In genomic region chr17:24887291-24888080, GRCm38 (mm10) we compare ENCODE assay signal across 8 mouse cellular contexts. TPM values are rescaled to one million over a fixed set of nuclear protein-coding genes. Genes with fewer than 3 reads are reported as not detected.
DNase-seq lines count a peak whose midpoint lies in the region; ATAC-seq and TF ChIP-seq lines count a peak whose summit lies in the region.

No protein-coding gene starts in this region.

- peak overlapping the region; percentile 85 for H3K9ac ChIP-seq in embryonic facial prominence, embryonic 15.5 days
- peak overlapping the region; percentile 88 for H3K9ac ChIP-seq in intestine, embryonic 16.5 days (ENCODE audit: low read depth, low read length)

- H3K4me3 ChIP-seq in heart, embryonic 10.5 days: peak overlapping the region; percentile 87
- peak overlapping the region; percentile 100 for H3K4me3 ChIP-seq in E14TG2a.4 (replicated peaks; ENCODE audit: low read length)
- H3K4me3 ChIP-seq in embryonic facial prominence, embryonic 15.5 days (replicated peaks): peak overlapping the region; percentile 97
- H3K4me3 ChIP-seq in intestine, embryonic 16.5 days (ENCODE audit: low read length): peak overlapping the region; percentile 90
- H3K4me3 ChIP-seq in small intestine, adult 2 months (ENCODE audit: low read depth, low read length): peak overlapping the region; percentile 79

- WGBS in heart, embryonic 10.5 days: 61% methylated on average over 18 of the region's 18 CpGs
- 57% methylated on average over 18 of the region's 18 CpGs for WGBS in embryonic facial prominence, embryonic 15.5 days
- WGBS in intestine, embryonic 16.5 days: 60% methylated on average over 18 of the region's 18 CpGs
- WGBS in small intestine, adult 2 months: 52% methylated on average over 18 of the region's 18 CpGs

- peaks cover 30% of the 10 kb centered on the region for H3K4me1 ChIP-seq in heart, embryonic 10.5 days
- peaks cover 76% of the 10 kb centered on the region for H3K4me1 ChIP-seq in E14TG2a.4 (replicated peaks; ENCODE audit: low read depth, low read length)
- peaks cover 32% of the 10 kb centered on the region for H3K4me1 ChIP-seq in embryonic facial prominence, embryonic 15.5 days
- peaks cover 20% of the 10 kb centered on the region for H3K4me1 ChIP-seq in intestine, embryonic 16.5 days (ENCODE audit: control insufficient read depth, insufficient read depth, low read length)
- H3K4me1 ChIP-seq in small intestine, adult 2 months (ENCODE audit: control insufficient read depth, insufficient read depth, insufficient read length, low read length): peaks cover 13% of the 10 kb centered on the region

- peak overlapping the region; percentile 84 for H3K4me2 ChIP-seq in embryonic facial prominence, embryonic 15.5 days (replicated peaks)
- peak overlapping the region; percentile 95 for H3K4me2 ChIP-seq in intestine, embryonic 16.5 days (ENCODE audit: low read depth, low read length)

- no peaks in the 10 kb centered on the region for H3K9me3 ChIP-seq in heart, embryonic 10.5 days
- no peaks in the 10 kb centered on the region for H3K9me3 ChIP-seq in E14TG2a.4 (ENCODE audit: low read length)
- no peaks in the 10 kb centered on the region for H3K9me3 ChIP-seq in embryonic facial prominence, embryonic 15.5 days (replicated peaks)
- no peaks in the 10 kb centered on the region for H3K9me3 ChIP-seq in intestine, embryonic 16.5 days (ENCODE audit: control insufficient read depth, low read length)

- no peaks in the 10 kb centered on the region for H3K27me3 ChIP-seq in heart, embryonic 10.5 days (ENCODE audit: insufficient read depth, poor library complexity, severe bottlenecking)
- H3K27me3 ChIP-seq in E14TG2a.4 (ENCODE audit: insufficient read depth, low read length): no peaks in the 10 kb centered on the region
- H3K27me3 ChIP-seq in embryonic facial prominence, embryonic 15.5 days: no peaks in the 10 kb centered on the region
- H3K27me3 ChIP-seq in intestine, embryonic 16.5 days (replicated peaks; ENCODE audit: control insufficient read depth, insufficient read depth, low read length): no peaks in the 10 kb centered on the region
- no peaks in the 10 kb centered on the region for H3K27me3 ChIP-seq in small intestine, adult 2 months (ENCODE audit: control insufficient read depth, insufficient read depth, low read length)

- H3K27ac ChIP-seq in heart, embryonic 10.5 days: peak overlapping the region; percentile 89; the same call in 1 of the 2 replicates
- no peak overlapping the region for H3K27ac ChIP-seq in embryonic facial prominence, embryonic 15.5 days (replicated peaks)
- H3K27ac ChIP-seq in intestine, embryonic 16.5 days (ENCODE audit: low read length): no peak overlapping the region
- H3K27ac ChIP-seq in small intestine, adult 2 months (ENCODE audit: insufficient read depth, low read depth, low read length): no peak overlapping the region

- ATAC-seq in embryonic facial prominence, embryonic 15.5 days (ENCODE audit: insufficient number of reproducible peaks, low FRiP score, low TSS enrichment, low read depth): no peak
- ATAC-seq in intestine, embryonic 16.5 days: no peak

- TF ChIP-seq CTCF in E14TG2a.4 (conservative IDR thresholded peaks at IDR 0.05; ENCODE audit: low read length): no peak
- no peak for TF ChIP-seq CTCF in small intestine, adult 2 months (IDR thresholded peaks at IDR 0.05; ENCODE audit: extremely low read depth, insufficient read length, insufficient replicate concordance, low read depth, low read length)

- TF ChIP-seq POLR2A in small intestine, adult 2 months (IDR thresholded peaks at IDR 0.05; ENCODE audit: low read depth, low read length): no peak

- DNase-seq in heart, embryonic 10.5 days (ENCODE audit: low spot score): no peak
- DNase-seq in heart, postnatal 14 days: no peak
- DNase-seq in adrenal gland, adult 8-10 months: no peak
- no peak for DNase-seq in frontal cortex, postnatal 10 days (ENCODE audit: low spot score in 2 of 2)

- intact Hi-C loops in heart, postnatal 14 days (cut with DNase I): no loop called here

- H3K36me3 ChIP-seq in heart, embryonic 10.5 days: peaks cover 64% of the 10 kb centered on the region
- H3K36me3 ChIP-seq in E14TG2a.4 (ENCODE audit: insufficient read depth, low read length): peaks cover 69% of the 10 kb centered on the region
- peaks cover 61% of the 10 kb centered on the region for H3K36me3 ChIP-seq in embryonic facial prominence, embryonic 15.5 days
- peaks cover 21% of the 10 kb centered on the region; the same call in 1 of the 2 replicates for H3K36me3 ChIP-seq in intestine, embryonic 16.5 days (ENCODE audit: control insufficient read depth, insufficient read depth, low read length)
- H3K36me3 ChIP-seq in small intestine, adult 2 months (ENCODE audit: control insufficient read depth, insufficient read depth, low read length): peaks cover 35% of the 10 kb centered on the region

RNA-seq across cellular contexts. Expression of gene Spsb3, which starts 1.0 kb away (rescaled TPM):
- 31.1 and 36.1 TPM in 2 replicates for polyA plus RNA-seq in heart, embryonic 10.5 days (2016; fragmentation: Nextera tagmentation; extraction: Ambion mirVana)
- 10 to 100 TPM; 32.4 to 39.3 TPM for total RNA-seq in heart, postnatal 14 days (2021)
- polyA plus RNA-seq in embryonic facial prominence, embryonic 15.5 days (2015; fragmentation: Nextera tagmentation; extraction: Ambion mirVana): 43.5 and 45.3 TPM in 2 replicates
- polyA plus RNA-seq in intestine, embryonic 16.5 days (2015; fragmentation: Nextera tagmentation; extraction: Ambion mirVana): 33.9 and 34.4 TPM in 2 replicates
- 51.5 and 88.1 TPM in 2 replicates for polyA plus RNA-seq in small intestine, adult 2 months (2012; rRNA removed)
- total RNA-seq in adrenal gland, adult 8-10 months (2022): 10 to 100 TPM; 31.5 to 34.0 (median 33.7) TPM

RNA-seq across cellular contexts. Expression of gene Nubp2, which starts 1.3 kb away (rescaled TPM):
- 59.1 and 71.0 TPM in 2 replicates for polyA plus RNA-seq in heart, embryonic 10.5 days (2016; fragmentation: Nextera tagmentation; extraction: Ambion mirVana)
- total RNA-seq in heart, postnatal 14 days (2021): 10 to 100 TPM; 19.9 to 21.8 TPM
- polyA plus RNA-seq in embryonic facial prominence, embryonic 15.5 days (2015; fragmentation: Nextera tagmentation; extraction: Ambion mirVana): 48.9 and 49.6 TPM in 2 replicates
- polyA plus RNA-seq in intestine, embryonic 16.5 days (2015; fragmentation: Nextera tagmentation; extraction: Ambion mirVana): 58.9 and 61.3 TPM in 2 replicates
- polyA plus RNA-seq in small intestine, adult 2 months (2012; rRNA removed): 33.0 and 39.9 TPM in 2 replicates
- 10 to 100 TPM; 58.9 to 66.0 (median 61.5) TPM for total RNA-seq in adrenal gland, adult 8-10 months (2022)

RNA-seq across cellular contexts. Expression of gene Eme2, which starts 7.4 kb away (rescaled TPM):
- 25.6 and 28.0 TPM in 2 replicates for polyA plus RNA-seq in heart, embryonic 10.5 days (2016; fragmentation: Nextera tagmentation; extraction: Ambion mirVana)
- total RNA-seq in heart, postnatal 14 days (2021): 10 to 100 TPM; 17.5 to 17.9 TPM
- 28.5 and 32.6 TPM in 2 replicates for polyA plus RNA-seq in embryonic facial prominence, embryonic 15.5 days (2015; fragmentation: Nextera tagmentation; extraction: Ambion mirVana)
- polyA plus RNA-seq in intestine, embryonic 16.5 days (2015; fragmentation: Nextera tagmentation; extraction: Ambion mirVana): 28.3 and 33.0 TPM in 2 replicates
- 20.3 and 21.0 TPM in 2 replicates for polyA plus RNA-seq in small intestine, adult 2 months (2012; rRNA removed)
- 10 to 100 TPM; 43.6 to 80.7 (median 66.3) TPM for total RNA-seq in adrenal gland, adult 8-10 months (2022)

RNA-seq across cellular contexts. Expression of gene Mrps34, which starts 7.4 kb away (rescaled TPM):
- polyA plus RNA-seq in heart, embryonic 10.5 days (2016; fragmentation: Nextera tagmentation; extraction: Ambion mirVana): 109 and 117 TPM in 2 replicates
- total RNA-seq in heart, postnatal 14 days (2021): 100 to 1,000 TPM; 108 to 115 TPM
- polyA plus RNA-seq in embryonic facial prominence, embryonic 15.5 days (2015; fragmentation: Nextera tagmentation; extraction: Ambion mirVana): 86.8 and 92.3 TPM in 2 replicates
- polyA plus RNA-seq in intestine, embryonic 16.5 days (2015; fragmentation: Nextera tagmentation; extraction: Ambion mirVana): 121 and 129 TPM in 2 replicates
- 244 and 319 TPM in 2 replicates for polyA plus RNA-seq in small intestine, adult 2 months (2012; rRNA removed)
- 100 to 1,000 TPM; 120 to 201 (median 138) TPM for total RNA-seq in adrenal gland, adult 8-10 months (2022)

RNA-seq across cellular contexts. Expression of gene Nme3, which starts 8.8 kb away (rescaled TPM):
- polyA plus RNA-seq in heart, embryonic 10.5 days (2016; fragmentation: Nextera tagmentation; extraction: Ambion mirVana): 30.5 and 41.4 TPM in 2 replicates
- 10 to 100 TPM; 41.5 to 43.7 TPM for total RNA-seq in heart, postnatal 14 days (2021)
- 48.2 and 52.0 TPM in 2 replicates for polyA plus RNA-seq in embryonic facial prominence, embryonic 15.5 days (2015; fragmentation: Nextera tagmentation; extraction: Ambion mirVana)
- 76.8 and 77.1 TPM in 2 replicates for polyA plus RNA-seq in intestine, embryonic 16.5 days (2015; fragmentation: Nextera tagmentation; extraction: Ambion mirVana)
- polyA plus RNA-seq in small intestine, adult 2 months (2012; rRNA removed): 29.4 and 52.4 TPM in 2 replicates
- total RNA-seq in adrenal gland, adult 8-10 months (2022): 100 to 1,000 TPM in 2 of 4 experiments, 10 to 100 TPM in 2; 73.5 to 148 (median 104) TPM
